Mouse (Mus musculus) heart, adult 8-10 months (tissue): ENCODE measurements at regions not wholly inside any gene's neighbourhood (a gene's known extent, or its start where the extent isn't known, plus 50 kb on each side); places are given as distances from the start of the nearest gene placed in this dataset.

Source experiments
- DNase-seq: peaks from one replicate; pipeline ENCODE4 v3.0.0; 2022; ENCODE audit warnings: low spot score

- no peak for DNase-seq
Observed at GRCm38 (mm10) chr1:129219098-129219497, 54.0 kb upstream of the Thsd7b start.

GRCm38 (mm10) chr1:129208806-129209205 lies 64.3 kb upstream of the Thsd7b start:
- no peak for DNase-seq

- DNase-seq = no peak
Observed at GRCm38 (mm10) chr1:129208406-129208805, 64.7 kb upstream of the Thsd7b start.

- DNase-seq = no peak
Observed at GRCm38 (mm10) chr1:129207674-129208073, 65.4 kb upstream of the Thsd7b start.

GRCm38 (mm10) chr1:129180174-129180759 lies 92.8 kb upstream of the Thsd7b start:
- no peak for DNase-seq

- DNase-seq = no peak
Observed at GRCm38 (mm10) chr1:129169936-129170335, 103.2 kb upstream of the Thsd7b start.

GRCm38 (mm10) chr1:129150643-129151042 lies 122.5 kb upstream of the Thsd7b start:
- no peak for DNase-seq

GRCm38 (mm10) chr1:129148733-129149388 lies 124.2 kb upstream of the Thsd7b start:
- DNase-seq = no peak

- no peak for DNase-seq
Observed at GRCm38 (mm10) chr1:129146395-129147094, 126.6 kb upstream of the Thsd7b start.

- DNase-seq = no peak
Observed at GRCm38 (mm10) chr1:129138783-129139182, 134.3 kb upstream of the Thsd7b start.

- DNase-seq = no peak
Observed at GRCm38 (mm10) chr1:129106961-129107557, 166.0 kb upstream of the Thsd7b start.

- peak; percentile 16 for DNase-seq
Observed at GRCm38 (mm10) chr1:129100997-129101396, 172.1 kb upstream of the Thsd7b start.

- DNase-seq = no peak
Observed at GRCm38 (mm10) chr1:129078274-129078673, 194.8 kb upstream of the Thsd7b start.

GRCm38 (mm10) chr1:129057182-129057581 lies 215.9 kb upstream of the Thsd7b start:
- peak; percentile 72 for DNase-seq

GRCm38 (mm10) chr1:129055252-129055651 lies 217.8 kb upstream of the Thsd7b start:
- DNase-seq = no peak

- no peak for DNase-seq
Observed at GRCm38 (mm10) chr1:129033707-129034106, 239.4 kb upstream of the Thsd7b start.

GRCm38 (mm10) chr1:129005899-129006298 lies 267.2 kb upstream of the Thsd7b start:
- DNase-seq = no peak

- no peak for DNase-seq
Observed at GRCm38 (mm10) chr1:129002286-129002685, 270.8 kb upstream of the Thsd7b start.

- DNase-seq = no peak
Observed at GRCm38 (mm10) chr1:129001766-129002165, 271.3 kb upstream of the Thsd7b start.

- DNase-seq = no peak
Observed at GRCm38 (mm10) chr1:128999741-129000517, 273.2 kb upstream of the Thsd7b start.

- DNase-seq = no peak
Observed at GRCm38 (mm10) chr1:128994655-128995054, 278.4 kb upstream of the Thsd7b start.

- no peak for DNase-seq
Observed at GRCm38 (mm10) chr1:128983411-128983810, 289.7 kb upstream of the Thsd7b start.
